Mouse (Mus musculus) C2C12 (cell line): ENCODE results near the gene Ptpra.
"Not testable (repeated sequence)": the region's sequence is repeated elsewhere in the genome, so short reads cannot be mapped to it uniquely, and the experiment has no call there.

ENCODE experiments used
- CTCF ChIP-seq: IDR thresholded peaks from one replicate; pipeline ENCODE4 v1.5.1; 2011; ENCODE audit not compliant: control insufficient read depth, insufficient read depth, insufficient read length
- MYOD1 ChIP-seq: IDR thresholded peaks from one replicate; pipeline ENCODE4 v1.6.1; 2011; ENCODE audit warnings: low read depth; ENCODE audit not compliant: control insufficient read depth, insufficient read length

GRCm38 (mm10) chr2:130525480-130525879 is 75.4 kb downstream of the Ptpra start:
- not testable (repeated sequence) for TF ChIP-seq CTCF, MYOD1
